Mouse (Mus musculus): ENCODE measurements at regions not wholly inside any gene's neighbourhood (a gene's known extent, or its start where the extent isn't known, plus 50 kb on each side); places are given as distances from the start of the nearest gene placed in this dataset.
A peak's percentile ranks its signal among the peaks of the same experiment; 100 is the strongest.
"Not testable (repeated sequence)": the region's sequence is repeated elsewhere in the genome, so short reads cannot be mapped to it uniquely, and the experiment has no call there.

DNA sequence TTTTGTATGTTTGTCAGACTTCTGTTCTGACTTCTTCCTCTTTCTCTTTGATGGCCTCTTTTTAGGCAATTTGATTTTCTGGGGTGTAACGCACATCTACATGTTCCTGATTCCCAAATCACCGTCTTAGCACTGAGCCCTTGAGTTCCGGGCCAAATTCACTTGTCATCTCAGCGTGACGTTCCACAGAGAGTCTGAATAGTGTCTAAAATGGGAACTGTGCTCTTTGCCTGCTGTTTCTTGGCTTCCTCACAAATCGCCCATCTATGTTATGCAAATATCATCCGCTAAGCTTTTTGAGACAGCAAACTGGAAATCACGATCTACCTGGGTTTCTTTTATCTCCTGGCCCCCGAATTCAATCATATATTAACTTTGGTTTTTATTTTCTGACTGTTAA, 223.8 kb upstream of the Gm6793 start:
- intact Hi-C loops (cut with DNase I) = no loop called here
- no peak for DNase-seq (ENCODE audit: extremely low spot score in 1 of 2, low spot score in 2 of 2)

DNA sequence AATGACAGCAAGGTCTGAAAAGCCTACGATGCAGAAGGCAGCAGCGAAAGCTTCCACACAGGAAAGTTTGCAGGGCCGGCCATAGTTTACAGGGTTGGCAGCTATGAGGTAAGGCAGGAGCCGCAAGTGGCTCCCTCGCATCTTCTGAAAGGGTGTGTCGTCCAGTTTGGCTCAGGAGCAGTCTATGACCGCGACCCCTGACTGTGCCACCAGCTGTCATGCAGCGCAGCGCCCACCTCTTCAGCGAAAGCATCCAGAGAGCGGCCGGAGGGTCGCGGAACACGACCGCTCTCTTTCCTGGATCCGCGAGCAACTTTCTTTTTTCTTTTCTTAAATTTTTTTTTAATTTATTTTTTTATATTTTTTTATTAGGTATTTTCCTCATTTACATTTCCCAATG, 221.9 kb upstream of the Gm6793 start:
- DNase-seq (ENCODE audit: extremely low spot score in 1 of 2, low spot score in 2 of 2); intact Hi-C loops (cut with DNase I): not testable (repeated sequence)

DNA sequence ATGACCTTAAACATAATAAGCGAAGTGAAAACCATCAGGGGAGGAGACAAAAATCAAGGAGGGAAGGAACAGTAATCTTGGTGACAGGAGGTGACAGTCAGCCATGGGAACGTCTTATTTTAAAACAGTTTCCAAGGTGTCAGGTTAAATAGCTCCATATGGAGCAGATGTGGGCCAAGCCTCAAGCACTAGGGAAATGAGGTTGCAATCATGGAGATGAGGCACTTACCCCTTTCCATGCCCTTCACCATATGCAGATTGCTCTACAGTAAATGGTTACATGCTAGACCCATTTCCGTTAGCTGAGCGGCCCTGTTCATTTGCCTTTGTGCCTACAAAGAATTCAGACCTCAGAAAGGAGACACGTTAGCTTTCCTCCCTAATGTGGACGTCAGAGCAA, 204.8 kb upstream of the Gm6793 start:
- DNase-seq (ENCODE audit: extremely low spot score in 1 of 2, low spot score in 2 of 2) = no peak
- intact Hi-C loops (cut with DNase I) = no loop called here

DNA sequence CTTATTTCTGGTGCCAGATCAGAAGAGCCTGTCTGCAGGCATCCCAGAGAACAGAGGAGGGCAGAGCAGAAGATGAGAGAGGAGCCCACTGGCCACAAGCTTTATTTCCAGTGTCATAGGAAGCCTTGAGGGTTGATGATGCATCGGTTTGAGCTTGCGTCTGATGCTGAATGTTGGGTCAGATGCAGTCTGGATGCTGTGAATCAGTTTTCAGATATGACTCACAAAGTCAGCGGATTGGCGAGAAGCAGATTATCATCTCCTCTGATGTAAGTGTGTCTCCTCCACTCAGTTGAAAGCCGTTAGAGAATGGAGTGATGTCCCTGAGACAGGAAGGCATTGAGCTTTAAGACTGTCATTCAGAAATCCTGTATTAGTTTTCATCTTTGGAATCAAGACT, 197.3 kb upstream of the Gm6793 start:
- DNase-seq (ENCODE audit: extremely low spot score in 1 of 2, low spot score in 2 of 2) = no peak
- intact Hi-C loops (cut with DNase I) = no loop called here

DNA sequence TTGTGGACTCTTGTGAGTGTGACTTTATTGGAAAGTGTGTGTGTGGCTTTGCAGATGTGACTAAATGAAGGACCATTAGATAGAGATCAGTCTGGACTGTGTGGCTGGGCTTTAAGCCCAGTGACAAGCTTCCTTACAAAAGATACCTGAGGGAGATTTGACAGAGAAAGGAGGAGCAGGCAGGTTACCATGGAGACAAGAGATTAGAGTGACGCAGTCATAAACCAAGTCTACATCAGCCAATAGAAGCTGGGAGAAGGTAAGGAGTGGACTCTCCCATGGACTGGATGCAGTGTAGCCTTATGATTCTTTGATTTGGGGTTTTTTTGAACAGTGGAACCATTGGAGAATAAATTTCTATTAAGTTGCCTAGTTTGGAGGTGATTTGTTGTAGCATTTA, 181.6 kb upstream of the Gm6793 start:
- intact Hi-C loops (cut with DNase I) = no loop called here
- DNase-seq (ENCODE audit: extremely low spot score in 1 of 2, low spot score in 2 of 2) = no peak

DNA sequence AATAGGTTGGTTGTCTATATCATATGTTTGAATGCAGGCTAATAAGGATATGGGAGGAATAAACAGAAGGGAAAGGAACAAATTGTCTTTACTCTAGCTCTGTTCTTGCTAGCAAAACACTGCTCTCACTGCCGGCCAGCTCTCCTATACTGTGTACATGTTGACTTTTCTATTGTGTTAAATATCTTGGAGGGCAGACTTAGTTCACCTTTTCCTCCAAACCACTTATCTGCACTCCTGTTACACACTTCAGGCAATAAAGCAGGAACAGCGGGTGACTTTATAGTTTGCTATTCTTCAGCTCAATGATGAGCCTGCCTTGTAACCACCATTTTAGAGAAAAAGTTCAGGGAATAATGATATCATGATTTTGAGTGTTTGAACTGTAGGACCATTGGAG, 181.0 kb upstream of the Gm6793 start:
- DNase-seq (ENCODE audit: extremely low spot score in 1 of 2, low spot score in 2 of 2) = no peak

DNA sequence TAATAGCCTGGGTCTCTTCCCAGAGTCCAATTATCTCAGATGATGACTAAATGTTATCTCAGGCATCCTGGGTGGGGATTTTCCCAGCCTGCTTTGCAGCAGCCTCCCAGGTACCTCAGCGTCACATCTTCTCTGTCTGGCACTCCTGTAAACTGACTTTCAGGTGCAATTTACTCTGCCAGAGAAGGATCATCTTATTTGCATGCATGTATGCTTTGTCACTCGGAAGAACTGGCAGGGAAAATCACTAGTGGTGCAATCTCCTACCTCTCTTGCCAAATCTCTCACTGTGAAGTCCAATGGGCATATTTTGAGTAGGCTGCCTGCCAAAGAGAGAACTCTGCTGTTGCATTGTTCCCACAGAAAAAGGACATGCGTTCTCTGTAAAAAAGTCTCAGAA, 177.0 kb upstream of the Gm6793 start:
- peak in 1 of 2 experiments; percentile 23 for DNase-seq (ENCODE audit: extremely low spot score in 1 of 2, low spot score in 2 of 2)
- intact Hi-C loops (cut with DNase I) = no loop called here

More for the DNA sequence above, 181.0 kb upstream of the Gm6793 start:
- intact Hi-C loops (cut with DNase I) = no loop called here

DNA sequence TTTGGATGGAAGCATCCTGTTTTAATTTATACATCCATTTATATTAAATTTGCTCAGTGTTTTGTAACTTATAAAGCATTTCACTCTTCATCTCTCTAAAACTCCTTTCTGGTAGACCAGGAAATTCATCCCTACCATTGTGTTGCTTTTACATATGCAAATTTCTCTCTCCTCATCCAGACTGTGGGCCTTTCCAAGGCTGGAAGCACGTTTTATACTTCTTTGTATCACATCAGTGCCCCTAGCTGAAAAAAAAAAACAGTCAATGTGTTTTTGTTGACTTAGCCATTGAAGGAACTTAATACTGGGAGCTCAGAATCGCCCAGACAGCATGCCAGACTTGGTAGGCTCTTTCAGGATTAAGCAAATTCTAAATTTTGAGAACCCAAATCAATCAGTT, 174.9 kb upstream of the Gm6793 start:
- no peak for DNase-seq (ENCODE audit: extremely low spot score in 1 of 2, low spot score in 2 of 2)
- intact Hi-C loops (cut with DNase I) = no loop called here

DNA sequence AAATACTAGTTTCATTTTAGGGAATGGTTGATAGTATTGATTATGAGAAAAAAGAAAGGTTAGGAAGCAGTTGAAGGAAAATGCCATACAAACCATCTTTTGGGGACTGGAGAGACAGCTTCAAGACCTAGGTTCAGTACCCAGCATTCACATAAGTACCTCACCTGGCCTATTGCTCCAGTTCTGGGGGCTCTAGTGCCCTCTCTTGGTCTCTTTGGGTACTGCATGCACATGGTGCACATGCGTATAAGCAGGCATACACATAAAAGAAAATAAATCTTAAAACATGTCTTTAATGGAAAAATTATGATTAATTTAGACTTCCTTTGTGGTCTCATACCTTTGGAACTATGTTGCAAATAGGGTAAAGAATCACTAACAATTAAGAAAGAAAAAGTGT, 155.3 kb upstream of the Gm6793 start:
- no peak for DNase-seq (ENCODE audit: extremely low spot score in 1 of 2, low spot score in 2 of 2)
- intact Hi-C loops (cut with DNase I) = no loop called here

DNA sequence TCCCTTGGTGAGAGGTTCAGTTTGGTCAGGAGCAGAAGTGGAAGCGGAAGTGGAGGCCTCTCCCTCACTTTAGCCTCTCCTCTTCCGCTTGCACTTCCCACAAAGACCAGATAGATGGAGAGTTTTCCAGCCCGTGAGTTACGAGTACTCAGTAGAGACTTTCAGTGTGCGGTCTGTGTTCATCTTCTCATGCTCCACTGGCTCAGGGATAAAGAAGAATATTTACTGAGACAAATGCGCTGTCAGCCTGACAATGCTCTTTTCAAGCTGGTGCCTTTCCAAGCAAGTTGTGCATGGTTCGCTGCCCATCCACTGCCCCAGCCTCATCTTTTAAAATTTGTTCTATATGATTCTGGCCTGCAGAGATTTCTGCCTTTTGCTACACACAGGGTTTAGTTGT, 141.8 kb upstream of the Gm6793 start:
- no peak for DNase-seq (ENCODE audit: extremely low spot score in 1 of 2, low spot score in 2 of 2)
- intact Hi-C loops (cut with DNase I) = no loop called here

DNA sequence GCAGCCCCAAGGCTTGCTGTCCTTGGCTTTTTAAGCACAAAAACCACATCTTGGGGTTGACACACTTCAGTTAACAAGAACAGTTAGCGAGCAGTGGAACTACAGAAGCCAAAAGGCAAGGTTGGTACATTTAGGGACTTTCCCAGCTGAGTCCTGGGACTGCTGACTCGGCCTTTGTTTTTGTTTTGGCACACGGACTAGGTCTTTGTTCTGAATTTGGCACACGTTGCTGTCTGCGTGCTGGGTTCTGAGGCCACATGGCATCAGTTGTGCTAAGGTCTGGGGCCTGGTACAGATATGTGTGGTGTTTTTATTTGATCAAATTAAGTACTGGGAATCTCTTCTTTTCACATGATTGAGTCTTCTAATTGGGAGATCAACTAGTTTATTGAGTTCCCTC, 124.1 kb upstream of the Gm6793 start:
- intact Hi-C loops (cut with DNase I) = no loop called here
- DNase-seq (ENCODE audit: extremely low spot score in 1 of 2, low spot score in 2 of 2) = no peak

DNA sequence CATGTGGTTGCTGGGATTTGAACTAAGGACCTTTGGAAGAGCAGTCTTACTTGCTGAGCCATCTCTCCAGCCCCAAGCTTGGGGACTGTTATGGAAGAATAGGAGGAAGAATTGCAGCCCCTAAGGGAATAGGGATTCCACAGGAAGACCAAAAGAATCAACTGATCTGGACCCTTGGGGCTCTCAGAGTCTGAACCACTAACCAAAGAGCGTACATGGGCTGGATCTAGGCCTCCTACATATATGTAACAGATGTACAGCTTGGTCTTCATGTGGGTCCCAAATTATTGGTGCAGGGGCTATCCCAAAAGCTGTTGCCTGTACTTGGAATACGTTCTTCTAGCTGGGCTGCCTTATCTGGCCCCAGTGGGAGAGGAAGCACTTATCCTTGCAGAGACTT, 115.4 kb upstream of the Gm6793 start:
- no peak for DNase-seq (ENCODE audit: extremely low spot score in 1 of 2, low spot score in 2 of 2)
- intact Hi-C loops (cut with DNase I) = no loop called here

DNA sequence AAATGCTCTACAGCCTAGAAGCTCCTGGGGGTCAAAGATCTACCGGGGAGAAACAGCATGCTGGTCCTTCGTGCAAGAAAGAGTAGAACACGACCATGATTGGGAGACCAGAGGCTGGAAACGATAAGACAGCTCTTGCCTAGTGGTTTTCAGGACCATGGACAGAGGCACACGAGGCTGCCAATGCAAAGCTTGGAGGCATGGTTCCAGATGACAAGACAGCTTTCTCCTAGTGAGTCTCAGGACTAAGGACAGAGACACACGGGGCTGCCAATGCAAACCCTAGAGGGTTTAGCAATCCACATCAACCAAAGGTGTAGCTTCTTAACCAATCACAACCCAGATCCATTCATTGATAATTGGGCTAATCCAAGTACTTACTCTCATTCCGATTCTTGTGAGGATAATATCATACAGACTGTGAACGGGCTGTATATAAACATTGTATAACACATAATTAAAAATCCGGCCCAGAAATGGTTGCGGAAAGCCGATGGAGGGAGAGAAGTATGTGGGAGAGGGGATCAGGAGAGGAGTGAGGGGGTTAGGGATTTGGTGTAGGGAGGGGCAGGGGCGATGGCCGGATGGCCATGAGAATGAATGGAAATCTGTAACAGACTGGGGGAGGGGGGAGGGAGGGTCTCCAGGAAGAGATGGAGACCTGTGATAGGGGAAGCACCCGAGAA, 114.1 kb upstream of the Gm6793 start:
- intact Hi-C loops (cut with DNase I) = no loop called here
- DNase-seq (ENCODE audit: extremely low spot score in 1 of 2, low spot score in 2 of 2) = peak in 1 of 2 experiments; percentile 41

DNA sequence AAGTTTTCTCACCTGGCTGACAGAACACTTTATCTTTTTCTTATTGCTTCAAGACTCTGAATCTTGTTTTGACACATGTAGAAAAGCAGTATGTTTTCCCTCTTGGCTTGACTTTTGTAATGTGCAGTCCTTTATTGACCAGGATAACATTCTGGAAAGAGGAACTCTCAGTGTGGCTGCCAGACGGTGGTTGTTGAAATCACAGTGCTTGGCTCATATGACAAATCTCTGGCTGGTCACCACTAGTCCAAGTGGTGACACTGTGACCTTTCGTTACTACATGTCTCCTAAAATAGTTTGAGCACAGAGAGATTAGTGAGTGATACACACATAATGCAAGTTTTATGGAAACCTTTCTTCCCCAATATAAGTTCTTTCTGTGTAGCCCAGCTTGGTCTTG, 97.1 kb upstream of the Gm6793 start:
- no peak for DNase-seq (ENCODE audit: extremely low spot score in 1 of 2, low spot score in 2 of 2)
- intact Hi-C loops (cut with DNase I) = no loop called here

DNA sequence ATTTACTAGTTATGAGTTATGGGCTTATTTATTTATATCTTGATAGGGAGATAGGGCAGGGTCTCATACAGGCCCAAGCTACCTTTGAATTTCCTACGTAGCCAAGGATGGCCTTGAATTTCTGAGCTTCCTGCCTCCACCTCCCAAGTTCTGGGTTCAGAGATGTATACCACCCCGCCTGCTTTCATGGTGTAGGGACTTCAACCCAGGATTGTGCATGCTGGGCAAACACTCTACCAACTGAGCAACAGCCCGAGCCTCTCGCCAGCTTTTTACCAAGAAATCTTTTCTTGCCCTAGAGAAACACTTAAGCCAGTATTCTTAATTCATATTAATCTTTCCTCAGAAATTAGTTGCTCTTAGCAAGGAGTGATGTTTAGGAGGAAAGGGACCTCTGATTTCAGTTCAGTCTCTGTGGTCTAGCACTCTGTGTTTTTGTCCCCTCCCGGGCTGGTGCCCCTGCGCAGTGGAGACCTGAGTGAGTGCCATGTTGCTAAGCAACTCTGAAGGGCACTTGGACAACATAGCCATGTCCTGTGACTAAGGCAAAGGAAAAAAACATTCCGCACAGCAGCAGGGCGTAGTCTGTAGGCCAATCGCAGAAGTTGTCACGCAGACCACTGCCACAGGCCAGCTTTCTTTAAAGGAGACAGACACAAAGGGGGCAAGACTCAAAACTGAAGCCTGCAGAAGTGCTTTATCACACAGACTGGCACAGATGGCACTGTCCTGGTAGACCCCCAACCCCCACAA, 83.2 kb upstream of the Gm6793 start:
- peak; percentile 40 to 57 for DNase-seq (ENCODE audit: extremely low spot score in 1 of 2, low spot score in 2 of 2)
- intact Hi-C loops (cut with DNase I) = no loop called here

DNA sequence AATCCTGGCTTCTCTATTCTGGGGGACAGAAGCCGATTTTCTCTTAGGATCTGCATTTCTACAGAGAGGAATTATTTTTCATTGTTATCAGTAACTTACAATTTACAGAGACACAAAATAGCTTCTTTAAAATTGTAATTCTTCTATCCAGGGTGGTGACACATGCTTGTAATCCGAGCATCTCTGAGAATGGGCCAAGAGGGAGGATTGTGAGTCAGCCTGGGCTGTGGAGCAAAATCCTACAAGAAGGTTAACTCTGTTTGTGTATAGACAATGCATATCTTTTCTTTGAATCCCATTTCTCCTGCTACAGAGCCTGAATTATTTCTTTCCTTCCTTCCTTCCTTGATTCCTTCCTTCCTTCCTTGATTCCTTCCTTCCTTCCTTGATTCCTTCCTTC, 80.0 kb upstream of the Gm6793 start:
- intact Hi-C loops (cut with DNase I) = no loop called here
- no peak for DNase-seq (ENCODE audit: extremely low spot score in 1 of 2, low spot score in 2 of 2)

DNA sequence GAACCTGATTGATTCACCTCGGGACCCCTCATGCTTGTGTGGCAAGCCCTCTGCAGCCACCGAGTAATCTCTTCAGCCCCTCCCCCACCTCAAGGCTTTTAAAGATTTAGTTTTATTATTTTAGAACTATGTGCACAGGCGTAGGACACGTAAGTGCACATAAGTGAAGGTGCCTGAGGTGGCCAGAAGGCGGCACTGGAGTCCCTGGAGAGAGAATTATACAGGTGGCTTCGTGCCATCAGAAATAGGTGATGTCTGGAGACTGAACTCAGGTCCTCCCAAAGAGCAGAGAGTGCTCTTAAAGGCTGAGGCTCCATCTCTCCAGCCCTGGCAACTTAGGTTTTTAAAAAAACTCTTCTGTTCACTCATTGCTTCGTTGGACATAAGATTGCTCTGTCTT, 78.7 kb upstream of the Gm6793 start:
- intact Hi-C loops (cut with DNase I) = no loop called here
- DNase-seq (ENCODE audit: extremely low spot score in 1 of 2, low spot score in 2 of 2) = no peak

DNA sequence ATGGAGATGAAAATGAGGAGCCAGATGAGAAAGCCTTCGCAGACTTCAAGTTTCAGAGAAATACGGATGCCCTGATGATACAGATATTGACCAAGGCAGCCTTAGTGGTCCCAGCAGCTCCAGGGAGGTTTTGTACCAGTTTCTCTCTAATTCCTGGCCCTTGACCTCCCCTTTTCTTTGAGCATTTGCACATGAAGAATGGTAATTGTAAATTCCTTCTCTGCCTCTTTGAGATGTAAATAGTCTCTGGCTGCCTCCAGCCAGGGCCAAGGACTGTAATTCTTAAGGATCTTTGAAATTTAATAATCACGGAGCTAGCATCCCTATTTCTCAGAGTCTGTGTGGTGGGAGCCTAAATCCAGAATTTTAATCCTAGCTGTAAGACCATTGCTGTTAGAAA, 78.0 kb upstream of the Gm6793 start:
- no peak for DNase-seq (ENCODE audit: extremely low spot score in 1 of 2, low spot score in 2 of 2)
- intact Hi-C loops (cut with DNase I) = no loop called here

DNA sequence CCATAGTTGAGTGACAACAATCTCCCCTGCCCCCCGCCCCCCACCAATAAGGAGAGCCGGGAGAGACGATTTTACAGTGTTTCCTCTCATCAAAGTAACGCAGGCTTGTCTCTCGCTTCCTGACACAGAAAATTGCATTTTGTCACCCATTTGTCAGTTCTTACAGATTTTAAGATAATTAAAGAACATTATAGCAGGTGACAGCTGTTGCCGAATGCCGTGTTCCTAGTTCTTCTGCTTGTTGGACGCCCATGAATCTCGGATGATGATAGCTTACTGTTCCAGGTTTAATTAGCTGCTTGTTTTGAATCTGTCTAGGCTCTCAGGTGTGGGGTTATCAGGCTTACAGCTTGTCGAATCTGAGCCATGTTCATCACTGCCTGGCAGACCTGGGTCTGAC, 63.8 kb upstream of the Gm6793 start:
- DNase-seq (ENCODE audit: extremely low spot score in 1 of 2, low spot score in 2 of 2) = no peak
- intact Hi-C loops (cut with DNase I) = no loop called here

DNA sequence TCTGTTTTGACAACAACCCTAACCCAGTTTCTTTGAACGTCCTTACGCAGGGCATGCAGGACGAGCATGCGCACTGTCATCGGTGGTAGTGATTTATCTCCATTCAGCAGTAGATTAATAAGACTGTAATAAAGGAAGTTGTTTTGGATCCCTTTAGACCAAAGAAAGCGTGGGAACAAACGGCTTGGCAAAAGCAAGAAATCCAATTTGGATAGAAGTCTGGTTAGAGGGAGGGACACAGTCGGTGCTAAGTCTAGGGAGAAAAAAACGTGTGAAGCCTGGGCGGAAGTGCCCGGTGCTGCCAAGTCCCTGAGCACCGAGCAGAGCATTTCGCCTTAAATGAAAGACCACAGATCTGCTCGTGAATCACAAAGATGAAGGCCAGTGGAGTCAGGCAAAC, 57.4 kb upstream of the Gm6793 start:
- DNase-seq (ENCODE audit: extremely low spot score in 1 of 2, low spot score in 2 of 2) = no peak
- intact Hi-C loops (cut with DNase I) = no loop called here

DNA sequence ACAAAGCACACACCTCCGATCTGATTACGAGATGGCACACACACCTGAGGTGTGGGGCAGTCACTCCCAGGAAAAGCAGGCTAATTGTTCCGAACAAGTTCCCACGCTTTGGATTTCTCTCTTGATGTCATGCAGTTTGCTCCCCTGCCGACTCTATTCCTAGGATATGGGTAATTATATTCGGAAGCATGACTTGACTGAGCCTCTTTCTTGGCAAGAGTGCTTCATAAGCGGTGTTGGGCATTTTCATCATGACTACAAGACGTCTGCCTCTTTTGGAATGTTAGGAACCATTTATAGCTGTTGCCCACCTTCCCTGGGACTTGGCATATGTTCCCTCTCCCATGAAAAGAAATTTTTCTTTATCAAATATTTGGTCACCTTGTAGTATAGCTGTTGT, 55.4 kb upstream of the Gm6793 start:
- intact Hi-C loops (cut with DNase I) = no loop called here
- peak in 1 of 2 experiments; percentile 14 for DNase-seq (ENCODE audit: extremely low spot score in 1 of 2, low spot score in 2 of 2)

All from left cerebral cortex, postnatal 10 days (tissue).